Mouse (Mus musculus) Patski (cell line): Measurements from ENCODE around the gene Cacna1e. TPM values are rescaled to one million over a fixed set of nuclear protein-coding genes. Genes with fewer than 3 reads are reported as not detected.

ENCODE experiments used
- ATAC-seq: fragments of 100-300 bp; one replicate; pipeline ENCODE4 v1.8.0; 2021
- CTCF ChIA-PET: fragments of 350-600 bp; sonication (Branson Sonifier 250); formaldehyde crosslinking; loops from one replicate; lab custom pipeline; 2022; ENCODE audit warnings: inconsistent platforms; lab: Charles Lee
- POLR2A ChIA-PET: fragments of 350-600 bp; sonication (Branson Sonifier 250); formaldehyde crosslinking; loops from one replicate; lab custom pipeline; 2022; ENCODE audit warnings: antibody characterized with exemption, inconsistent platforms; lab: Charles Lee
- DNase-seq: peaks from one replicate; pipeline ENCODE4 v3.0.0-alpha.2; 2011; ENCODE audit warnings: low read depth, low spot score
- H3K27me3 ChIP-seq: fragments of 371-371 bp; one replicate; pipeline ENCODE4 v1.5.1; 2021
- CTCF ChIP-seq: fragments of 100-300 bp; IDR thresholded peaks from one replicate; pipeline ENCODE4 v1.5.1; 2021
- in situ Hi-C: fragments of 300-500 bp; cut with MboI; formaldehyde crosslinking; loops from 3 replicates; pipeline ENCODE4 v1.11.1; 2018; ENCODE audit warnings: low pct_unique_long_range_greater_than_20kb, mixed read lengths
- polyA plus RNA-seq: library from polyadenylated mRNA; unstranded; gene quantifications from one replicate; pipeline ENCODE4 v1.2.3, GENCODE M21; 2021

Gene Cacna1e
- polyA plus RNA-seq, 1 experiment from 2014 or later, result not detected

GRCm38 (mm10) chr1:154578748-154579147, 305.6 kb downstream of the Cacna1e start:
- H3K27me3 ChIP-seq, result peaks cover 32% of the 10 kb centered on the region
- no peak for TF ChIP-seq CTCF
- in situ Hi-C loops, result no loop called here
- ChIA-PET POLR2A (no interaction called here), CTCF (no interaction called here)
- ATAC-seq (no peak), DNase-seq (no peak)

- ChIA-PET CTCF (no interaction called here), POLR2A (no interaction called here)
- no peak for ATAC-seq
- H3K27me3 ChIP-seq, result peaks cover 20% of the 10 kb centered on the region
- no peak for TF ChIP-seq CTCF
- DNase-seq, result no peak
- in situ Hi-C loops, result no loop called here
Observed at GRCm38 (mm10) chr1:154576418-154576817, 307.9 kb downstream of the Cacna1e start.

- POLR2A ChIA-PET, result no interaction called here
- in situ Hi-C loops, result no loop called here
- CTCF ChIA-PET, result no interaction called here
- ATAC-seq, result no peak
- peaks cover 13% of the 10 kb centered on the region for H3K27me3 ChIP-seq
- no peak for DNase-seq
- no peak for TF ChIP-seq CTCF
Observed at GRCm38 (mm10) chr1:154566026-154566425, 318.3 kb downstream of the Cacna1e start.

- no peak for TF ChIP-seq CTCF
- POLR2A ChIA-PET, result no interaction called here
- CTCF ChIA-PET, result no interaction called here
- in situ Hi-C loops, result no loop called here
- H3K27me3 ChIP-seq, result peaks cover 14% of the 10 kb centered on the region
- DNase-seq (no peak), ATAC-seq (no peak)
Observed at GRCm38 (mm10) chr1:154555811-154556210, 328.5 kb downstream of the Cacna1e start.

GRCm38 (mm10) chr1:154553132-154553531, 331.2 kb downstream of the Cacna1e start:
- no peak for TF ChIP-seq CTCF
- ChIA-PET POLR2A (no interaction called here), CTCF (interaction anchor here (1.3 to 1.5 kb wide), 2 partner anchors 9 to 15 kb away, joined by 3 read pairs; no protein-coding TSS in a partner anchor)
- in situ Hi-C loops, result no loop called here
- ATAC-seq (no peak), DNase-seq (no peak)
- peaks cover 13% of the 10 kb centered on the region for H3K27me3 ChIP-seq

GRCm38 (mm10) chr1:154537445-154537844, 346.9 kb downstream of the Cacna1e start:
- POLR2A ChIA-PET, result no interaction called here
- DNase-seq (no peak), ATAC-seq (no peak)
- CTCF ChIA-PET, result no interaction called here
- no peak for TF ChIP-seq CTCF
- H3K27me3 ChIP-seq, result peaks cover 4% of the 10 kb centered on the region
- in situ Hi-C loops, result no loop called here

GRCm38 (mm10) chr1:154536763-154537162, 347.5 kb downstream of the Cacna1e start:
- in situ Hi-C loops, result no loop called here
- ATAC-seq (no peak), DNase-seq (no peak)
- ChIA-PET CTCF (no interaction called here), POLR2A (no interaction called here)
- TF ChIP-seq CTCF, result no peak
- peaks cover 4% of the 10 kb centered on the region for H3K27me3 ChIP-seq

DNA sequence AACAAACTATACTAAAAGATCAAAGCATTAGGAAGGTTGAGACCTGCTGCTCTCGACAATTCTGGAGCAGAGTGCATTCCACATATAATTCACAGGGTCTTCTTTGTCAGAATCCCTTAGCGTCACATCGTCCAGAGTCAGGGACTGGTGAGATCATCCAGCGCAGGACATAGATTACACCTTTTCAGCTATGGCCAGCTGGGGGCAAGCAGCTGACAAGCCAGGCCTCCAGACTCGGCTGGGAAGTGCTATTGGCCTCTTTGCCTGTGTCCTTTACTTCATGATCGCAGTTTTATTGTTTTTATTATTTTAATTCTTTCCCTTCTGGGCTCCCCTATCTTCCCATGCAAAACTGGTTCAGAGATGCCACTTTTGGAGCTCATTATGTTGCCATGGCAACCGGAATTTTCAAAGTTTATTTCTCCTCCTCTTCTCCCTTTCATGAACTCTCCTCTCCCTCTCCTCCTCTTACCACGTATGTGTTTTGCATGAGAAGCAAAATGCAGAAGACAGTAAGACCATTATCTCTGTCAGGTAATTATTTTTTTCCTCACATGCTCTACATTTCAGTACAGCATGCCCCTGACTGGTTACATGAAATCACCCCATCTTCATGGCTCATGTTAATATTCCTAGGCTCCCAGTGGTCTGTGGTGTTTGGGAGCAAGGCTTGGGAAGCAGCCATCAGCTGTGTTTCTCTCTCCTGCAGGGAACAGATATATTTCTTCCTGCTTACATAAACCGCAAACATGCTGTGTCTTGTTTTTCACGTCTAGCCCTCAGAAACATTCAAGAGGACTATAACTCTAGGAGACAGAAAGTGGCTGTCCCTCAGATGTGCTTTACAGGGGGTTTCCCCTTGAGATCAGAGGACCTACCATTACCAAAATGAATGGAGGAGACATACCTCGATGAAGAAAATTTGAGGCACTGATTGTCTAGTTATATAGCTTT, 351.0 kb downstream of the Cacna1e start:
- CTCF ChIA-PET, result interaction anchor here (0.9 kb wide), 1 partner anchor 112 kb away, joined by 3 read pairs; no protein-coding TSS in a partner anchor
- in situ Hi-C loops, result no loop called here
- DNase-seq (no peak), ATAC-seq (no peak)
- H3K27me3 ChIP-seq, result peaks cover 2% of the 10 kb centered on the region
- TF ChIP-seq CTCF, result no peak
- POLR2A ChIA-PET, result no interaction called here

GRCm38 (mm10) chr1:154529666-154530065, 354.6 kb downstream of the Cacna1e start:
- in situ Hi-C loops, result no loop called here
- TF ChIP-seq CTCF, result no peak

DNA sequence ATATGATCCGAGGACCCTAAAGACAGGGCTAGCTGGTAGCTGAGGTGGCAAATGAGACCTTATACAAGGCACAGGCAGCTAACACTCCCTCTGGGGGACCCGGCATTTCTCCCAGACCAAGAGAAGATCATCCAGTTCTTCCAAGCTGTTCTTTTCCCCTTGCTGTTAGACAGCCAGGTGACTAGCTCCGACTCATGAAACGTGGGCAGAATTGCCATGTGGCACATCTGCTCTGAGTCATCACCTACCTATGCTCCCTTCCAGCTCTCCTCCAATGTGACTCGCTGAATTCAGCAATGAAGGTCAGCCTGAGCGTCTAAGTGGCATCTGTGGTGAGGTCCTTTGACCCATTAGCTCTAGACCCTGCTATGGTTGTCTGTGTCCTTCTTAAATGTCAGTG, 355.5 kb downstream of the Cacna1e start:
- in situ Hi-C loops, result no loop called here
- TF ChIP-seq CTCF, result no peak
- ChIA-PET CTCF (no interaction called here), POLR2A (no interaction called here)
- H3K27me3 ChIP-seq, result peaks cover 16% of the 10 kb centered on the region
- DNase-seq (no peak), ATAC-seq (no peak)

More at GRCm38 (mm10) chr1:154529666-154530065, 354.6 kb downstream of the Cacna1e start:
- no peak for ATAC-seq
- CTCF ChIA-PET, result no interaction called here
- POLR2A ChIA-PET, result no interaction called here
- H3K27me3 ChIP-seq, result peaks cover 16% of the 10 kb centered on the region
- DNase-seq, result no peak

DNA sequence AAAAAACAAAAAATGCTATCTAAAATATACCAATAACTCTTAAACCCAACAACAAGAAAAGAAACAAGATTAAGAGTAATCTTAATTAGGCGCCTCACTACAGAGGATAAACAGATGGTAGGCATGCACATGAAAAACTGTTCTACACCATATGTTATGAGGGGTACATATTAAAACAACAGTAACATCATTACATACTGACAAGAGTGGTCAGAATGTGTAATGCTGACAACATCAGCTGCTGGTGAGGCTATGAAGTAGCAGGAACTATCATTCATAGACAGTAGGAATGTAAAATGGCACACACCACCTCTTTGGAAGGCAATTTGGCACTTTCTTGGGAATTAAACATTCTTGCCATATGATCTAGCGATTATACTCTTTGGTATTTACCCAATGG, 363.6 kb downstream of the Cacna1e start:
- no peak for ATAC-seq
- CTCF ChIA-PET, result no interaction called here
- DNase-seq, result no peak
- POLR2A ChIA-PET, result no interaction called here
- no peak for TF ChIP-seq CTCF
- peaks cover 5% of the 10 kb centered on the region for H3K27me3 ChIP-seq
- in situ Hi-C loops, result no loop called here
